Mouse (Mus musculus): ENCODE measurements around the gene Pafah1b3.

DNA sequence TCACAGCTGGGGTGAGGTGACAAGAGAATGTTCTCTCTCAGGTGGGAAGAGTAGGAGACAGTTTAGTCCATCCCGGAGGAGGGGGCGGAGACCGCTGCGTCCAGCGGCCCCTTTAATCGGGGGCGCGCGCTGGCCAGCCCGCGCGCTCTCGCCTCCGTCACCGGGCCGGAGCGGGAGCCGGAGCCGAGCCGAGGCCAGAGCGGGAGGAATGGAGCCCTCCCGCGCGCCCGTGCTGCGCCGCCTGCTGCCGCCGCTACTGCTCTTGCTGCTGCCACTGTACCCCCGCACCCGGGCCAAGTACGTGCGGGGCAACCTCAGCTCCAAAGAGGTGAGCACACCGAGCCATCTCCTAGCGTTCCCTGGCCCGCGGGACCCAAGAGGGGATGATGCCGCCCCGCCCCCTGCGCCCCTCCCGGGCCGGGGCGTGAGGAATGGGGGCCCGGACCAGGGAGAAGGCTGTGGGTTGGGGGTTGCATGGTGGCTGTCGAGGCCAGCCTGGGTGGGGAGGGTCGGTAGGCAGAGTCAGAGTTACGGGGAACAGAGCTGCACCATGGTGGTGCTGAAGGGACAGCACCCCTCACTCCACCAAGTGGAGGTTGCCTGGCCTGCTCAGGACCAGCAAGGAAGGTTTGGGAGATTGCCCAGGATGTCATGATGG, 8.3 kb upstream of the Pafah1b3 start, which contains the start of gene Tmem145:
- TF ChIP-seq FLI1 (IDR thresholded peaks at IDR 0.05; ENCODE audit: low read length) = no peak
- no peak for TF ChIP-seq GATA1 (IDR thresholded peaks at IDR 0.05; ENCODE audit: borderline replicate concordance, low read length)
